8 mouse cellular contexts compared by ENCODE assay signal in genomic region chr4:116650924-116651796, GRCm38 (mm10). TPM values are rescaled to one million over a fixed set of nuclear protein-coding genes. Genes with fewer than 3 reads are reported as not detected.
A peak's percentile ranks its signal among the peaks of the same experiment; 100 is the strongest.
DNase-seq lines count a peak whose midpoint lies in the region; ATAC-seq and TF ChIP-seq lines count a peak whose summit lies in the region.

Akr1a1 (minus strand) TSS chr4:116651680.

- peak within 1 kb of the TSS; percentile 86 for H3K9ac ChIP-seq in ES-Bruce4 (ENCODE audit: low read depth, poor library complexity, severe bottlenecking)
- peak within 1 kb of the TSS; percentile 88 for H3K9ac ChIP-seq in forebrain, embryonic 14.5 days (ENCODE audit: low read length)
- H3K9ac ChIP-seq in neural tube, embryonic 15.5 days (replicated peaks), result peak within 1 kb of the TSS; percentile 87

- under 1% methylated on average over 39 of the region's 39 CpGs for WGBS in forebrain, embryonic 14.5 days
- 0% methylated on average over 39 of the region's 39 CpGs for WGBS in neural tube, embryonic 15.5 days

- peaks cover 26% of the 10 kb centered on the region for H3K36me3 ChIP-seq in ES-Bruce4 (ENCODE audit: control insufficient read depth, insufficient read depth, low read length, poor library complexity, severe bottlenecking)
- peaks cover 15% of the 10 kb centered on the region for H3K36me3 ChIP-seq in forebrain, embryonic 14.5 days (ENCODE audit: control insufficient read depth, insufficient read depth, low read length)
- no peaks in the 10 kb centered on the region for H3K36me3 ChIP-seq in neural tube, embryonic 15.5 days

- no peak for TF ChIP-seq EP300 in ES-Bruce4 (IDR thresholded peaks at IDR 0.05; ENCODE audit: insufficient read depth, low read depth, low read length)

- peak; percentile 99 for ATAC-seq in cerebellum, adult (ENCODE audit: insufficient number of reproducible peaks, low FRiP score, low TSS enrichment)
- ATAC-seq in forebrain, embryonic 14.5 days, result peak; percentile 99
- peak; percentile 99 for ATAC-seq in neural tube, embryonic 15.5 days (ENCODE audit: low FRiP score)

- peak within 1 kb of the TSS; percentile 64; the same call in 1 of the 2 replicates for H3K27ac ChIP-seq in ES-Bruce4 (ENCODE audit: insufficient read depth, low read length)
- H3K27ac ChIP-seq in forebrain, embryonic 14.5 days (ENCODE audit: low read depth, low read length), result peak within 1 kb of the TSS; percentile 73
- peak within 1 kb of the TSS; percentile 84 for H3K27ac ChIP-seq in neural tube, embryonic 15.5 days (replicated peaks)

- no peaks in the 10 kb centered on the region for H3K27me3 ChIP-seq in ES-Bruce4 (ENCODE audit: control insufficient read depth, insufficient read depth, low read length, poor library complexity, severe bottlenecking)
- no peaks in the 10 kb centered on the region for H3K27me3 ChIP-seq in forebrain, embryonic 14.5 days (replicated peaks; ENCODE audit: control insufficient read depth, insufficient read depth, low read length)
- H3K27me3 ChIP-seq in neural tube, embryonic 15.5 days (replicated peaks), result no peaks in the 10 kb centered on the region

- no peaks in the 10 kb centered on the region for H3K4me1 ChIP-seq in ES-Bruce4 (ENCODE audit: control insufficient read depth, insufficient read depth, low read length)
- peaks cover 10% of the 10 kb centered on the region for H3K4me1 ChIP-seq in forebrain, embryonic 14.5 days (ENCODE audit: control insufficient read depth, insufficient read depth, low read length)
- peaks cover 41% of the 10 kb centered on the region for H3K4me1 ChIP-seq in neural tube, embryonic 15.5 days

- H3K4me3 ChIP-seq in ES-Bruce4 (ENCODE audit: low read depth, low read length), result peak within 1 kb of the TSS; percentile 99
- H3K4me3 ChIP-seq in forebrain, embryonic 14.5 days (ENCODE audit: low read depth, low read length), result peak within 1 kb of the TSS; percentile 79
- peak within 1 kb of the TSS; percentile 75 for H3K4me3 ChIP-seq in neural tube, embryonic 15.5 days (replicated peaks)

- TF ChIP-seq CTCF in ES-Bruce4 (IDR thresholded peaks at IDR 0.05; ENCODE audit: low read depth, low read length), result no peak

- H3K4me2 ChIP-seq in forebrain, embryonic 14.5 days (ENCODE audit: low read length), result peak within 1 kb of the TSS; percentile 75
- peak within 1 kb of the TSS; percentile 83 for H3K4me2 ChIP-seq in neural tube, embryonic 15.5 days

- peak; percentile 35 for TF ChIP-seq POLR2A in ES-Bruce4 (IDR thresholded peaks at IDR 0.05; ENCODE audit: insufficient read depth, low read length)

- H3K9me3 ChIP-seq in ES-Bruce4 (replicated peaks; ENCODE audit: control insufficient read depth, insufficient read depth, low read length, poor library complexity, severe bottlenecking), result no peaks in the 10 kb centered on the region
- no peaks in the 10 kb centered on the region for H3K9me3 ChIP-seq in forebrain, embryonic 14.5 days (replicated peaks; ENCODE audit: control insufficient read depth, low read length)
- H3K9me3 ChIP-seq in neural tube, embryonic 15.5 days (replicated peaks), result no peaks in the 10 kb centered on the region

- DNase-seq in forebrain, embryonic 14.5 days (ENCODE audit: low spot score), result peak; percentile 97
- peak; percentile 91 for DNase-seq in heart, postnatal 14 days
- peak; percentile 94 for DNase-seq in layer of hippocampus, adult 11-12 months (ENCODE audit: low spot score)
- peak; percentile 93 for DNase-seq in lung, adult 18-20 months
- DNase-seq in testis, postnatal 14 days (ENCODE audit: low spot score), result peak; percentile 94

- intact Hi-C loops in heart, postnatal 14 days (cut with DNase I), result loop anchor here (5.0 kb wide), 1 partner anchor 36 kb away; the partner anchor contains the start of gene Prdx1

RNA-seq across cellular contexts. Expression of gene Akr1a1, which starts in this region (rescaled TPM):
- 280 and 291 TPM in 2 replicates for polyA plus RNA-seq in ES-Bruce4 (2011; ENCODE audit: insufficient read depth, insufficient read length, low read depth, missing spikeins)
- polyA plus RNA-seq in forebrain, embryonic 14.5 days (2014; fragmentation: Nextera tagmentation; extraction: Ambion mirVana), result 910 and 955 TPM in 2 replicates
- total RNA-seq in heart, postnatal 14 days (2021), result 100 to 1,000 TPM; 315 to 333 TPM
- polyA plus RNA-seq in neural tube, embryonic 15.5 days (2015; fragmentation: Nextera tagmentation; extraction: Ambion mirVana), result 717 and 746 TPM in 2 replicates

Comparison
In these comparisons a context has a peak if more than half of its experiments do, and no peak if none do; other contexts are left out.
1. Peak in every context shown above with its lines: DNase-seq, ATAC-seq, H3K4me3 ChIP-seq and H3K27ac ChIP-seq.